ENCODE assay signal across 8 mouse cellular contexts in the genomic region with DNA sequence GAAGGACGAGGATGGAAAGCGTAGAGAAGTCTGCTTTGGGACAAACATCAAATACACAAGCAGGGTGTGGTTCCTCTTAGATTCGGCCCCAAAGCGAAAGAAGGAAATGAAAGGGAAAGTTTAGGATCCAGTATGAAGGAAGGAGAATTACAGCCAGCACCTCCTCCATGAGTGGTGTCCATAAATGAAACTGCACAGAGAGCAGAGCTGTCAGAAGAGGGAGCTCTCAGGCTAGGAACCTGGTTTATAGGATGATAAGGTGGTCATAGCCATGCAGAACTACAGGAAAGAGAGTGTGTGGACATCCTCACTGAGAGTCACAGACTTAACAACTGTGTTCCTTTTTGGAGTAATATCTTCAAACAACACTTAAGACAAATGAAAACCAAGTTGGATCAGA. TPM values are rescaled to one million over a fixed set of nuclear protein-coding genes. Genes with fewer than 3 reads are reported as not detected.
DNase-seq lines count a peak whose midpoint lies in the region; ATAC-seq and TF ChIP-seq lines count a peak whose summit lies in the region.

No protein-coding gene starts in this region.

- TF ChIP-seq CTCF in intestine, postnatal 0 days (IDR thresholded peaks at IDR 0.05; ENCODE audit: low read depth), result peak; percentile 86
- peak; percentile 36 to 76 (median 39) for TF ChIP-seq CTCF in MEL (IDR thresholded peaks at IDR 0.05 in 2 of 3, conservative IDR thresholded peaks at IDR 0.05 in 1 of 3; ENCODE audit: control insufficient read depth in 1 of 3, insufficient read depth in 1 of 3, low read depth in 2 of 3, low read length in 3 of 3, poor library complexity in 1 of 3, severe bottlenecking in 1 of 3)

- ATAC-seq in intestine, postnatal 0 days, result no peak
- no peak for ATAC-seq in intestine, embryonic 15.5 days
- no peak for ATAC-seq in inflammation-experienced regulatory T-cells, adult 6 months

- 50% methylated on average over 4 of the region's 4 CpGs for WGBS in intestine, postnatal 0 days
- 75% methylated on average over 4 of the region's 4 CpGs for WGBS in intestine, embryonic 15.5 days

- no peaks in the 10 kb centered on the region for H3K4me1 ChIP-seq in intestine, postnatal 0 days (replicated peaks; ENCODE audit: control insufficient read depth, insufficient read depth, low read length)
- 0 out of 2 replicates have a peak, but pooled peaks cover 6% of the 10 kb centered on the region for H3K4me1 ChIP-seq in intestine, embryonic 15.5 days (replicated peaks)
- H3K4me1 ChIP-seq in MEL (ENCODE audit: control insufficient read depth in 1 of 2, insufficient read depth in 2 of 2, low read length in 2 of 2), result peaks cover 7 to 15% of the 10 kb centered on the region in 2 experiments
- H3K4me1 ChIP-seq in megakaryocyte, embryonic 14.5 days, result peaks cover 46% of the 10 kb centered on the region

- peak; percentile 58 for DNase-seq in MEL (ENCODE audit: low read depth, low spot score)
- peak; percentile 58 for DNase-seq in embryo, embryonic 10.5 days (ENCODE audit: low spot score)
- peak; percentile 43 to 71 for DNase-seq in kidney, postnatal 25 days
- no peak for DNase-seq in c-Kit-positive CD71-positive TER-119-positive erythroid progenitor cells, embryonic 14.5 days (ENCODE audit: low spot score)

- no peak for TF ChIP-seq POLR2A in MEL (IDR thresholded peaks at IDR 0.05; ENCODE audit: control insufficient read depth in 1 of 2, insufficient read depth in 1 of 2, low read depth in 1 of 2, low read length in 2 of 2, poor library complexity in 1 of 2)

- no peak overlapping the region for H3K27ac ChIP-seq in intestine, postnatal 0 days (ENCODE audit: low read depth, low read length)
- no peak overlapping the region; the same call in 1 of the 2 replicates for H3K27ac ChIP-seq in intestine, embryonic 15.5 days
- H3K27ac ChIP-seq in MEL (ENCODE audit: control insufficient read depth, low read depth, low read length), result no peak overlapping the region

- peaks cover 14% of the 10 kb centered on the region; the same call in 1 of the 2 replicates for H3K36me3 ChIP-seq in intestine, postnatal 0 days (ENCODE audit: control insufficient read depth, insufficient read depth)
- no peaks in the 10 kb centered on the region for H3K36me3 ChIP-seq in intestine, embryonic 15.5 days
- peaks cover 14 to 29% of the 10 kb centered on the region in 2 experiments for H3K36me3 ChIP-seq in MEL (ENCODE audit: control insufficient read depth in 1 of 2, insufficient read depth in 2 of 2, low read length in 2 of 2)
- H3K36me3 ChIP-seq in megakaryocyte, embryonic 14.5 days (replicated peaks; ENCODE audit: low read length), result peaks cover 44% of the 10 kb centered on the region

- no peak overlapping the region for H3K4me2 ChIP-seq in intestine, postnatal 0 days (replicated peaks; ENCODE audit: low read depth)
- no peak overlapping the region for H3K4me2 ChIP-seq in intestine, embryonic 15.5 days (replicated peaks)

- TF ChIP-seq EP300 in MEL (IDR thresholded peaks at IDR 0.05; ENCODE audit: low read depth in 1 of 2, low read length in 2 of 2), result no peak

- no peak overlapping the region for H3K4me3 ChIP-seq in intestine, postnatal 0 days (ENCODE audit: low read depth, low read length)
- no peak overlapping the region for H3K4me3 ChIP-seq in intestine, embryonic 15.5 days (replicated peaks)
- no peak overlapping the region for H3K4me3 ChIP-seq in MEL (ENCODE audit: control insufficient read depth in 1 of 2, insufficient read depth in 1 of 2, low read depth in 2 of 2, low read length in 2 of 2)
- peak overlapping the region; percentile 14 for H3K4me3 ChIP-seq in megakaryocyte, embryonic 14.5 days (replicated peaks)

- H3K27me3 ChIP-seq in intestine, postnatal 0 days (replicated peaks; ENCODE audit: control insufficient read depth, insufficient read depth, low read length), result no peaks in the 10 kb centered on the region
- H3K27me3 ChIP-seq in intestine, embryonic 15.5 days (replicated peaks), result no peaks in the 10 kb centered on the region
- no peaks in the 10 kb centered on the region for H3K27me3 ChIP-seq in MEL (ENCODE audit: control insufficient read depth in 1 of 2, insufficient read depth in 2 of 2, low read length in 2 of 2)
- no peaks in the 10 kb centered on the region for H3K27me3 ChIP-seq in megakaryocyte, embryonic 14.5 days (replicated peaks)

- no peaks in the 10 kb centered on the region for H3K9me3 ChIP-seq in intestine, postnatal 0 days (ENCODE audit: control insufficient read depth)
- no peaks in the 10 kb centered on the region for H3K9me3 ChIP-seq in intestine, embryonic 15.5 days
- H3K9me3 ChIP-seq in MEL (replicated peaks; ENCODE audit: insufficient read depth, low read length), result no peaks in the 10 kb centered on the region
- H3K9me3 ChIP-seq in megakaryocyte, embryonic 14.5 days, result no peaks in the 10 kb centered on the region

- TF ChIP-seq RAD21 in MEL (IDR thresholded peaks at IDR 0.05; ENCODE audit: low read depth, low read length), result peak; percentile 57

- peaks cover 39% of the 10 kb centered on the region for H3K79me2 ChIP-seq in MEL (ENCODE audit: control insufficient read depth, insufficient read depth, low read length, poor library complexity)

- no peak overlapping the region for H3K9ac ChIP-seq in intestine, postnatal 0 days (ENCODE audit: low read depth, low read length)
- no peak overlapping the region for H3K9ac ChIP-seq in intestine, embryonic 15.5 days
- H3K9ac ChIP-seq in MEL (ENCODE audit: control insufficient read depth, low read depth, low read length, poor library complexity, severe bottlenecking), result no peak overlapping the region

TF ChIP-seq in MEL, 35 proteins besides CTCF, POLR2A, EP300 and RAD21:
- TF ChIP-seq JUND (IDR thresholded peaks at IDR 0.05; ENCODE audit: low read depth, low read length), result no peak
- no peak for TF ChIP-seq MEF2A (IDR thresholded peaks at IDR 0.05; ENCODE audit: extremely low read depth, insufficient replicate concordance, low read depth, low read length, poor library complexity, severe bottlenecking)
- no peak for TF ChIP-seq SIN3A (IDR thresholded peaks at IDR 0.05; ENCODE audit: low read length)
- no peak for TF ChIP-seq TBP (IDR thresholded peaks at IDR 0.05; ENCODE audit: low read depth, low read length)
- TF ChIP-seq SMC3 (IDR thresholded peaks at IDR 0.05; ENCODE audit: low read depth, low read length), result peak; percentile 61
- no peak for TF ChIP-seq MAX (IDR thresholded peaks at IDR 0.05; ENCODE audit: low read length)
- TF ChIP-seq MAZ (IDR thresholded peaks at IDR 0.05; ENCODE audit: low read depth, low read length), result no peak
- no peak for TF ChIP-seq ELF1 (IDR thresholded peaks at IDR 0.05; ENCODE audit: low read depth, low read length)
- TF ChIP-seq MXI1 (IDR thresholded peaks at IDR 0.05; ENCODE audit: low read depth, low read length), result no peak
- TF ChIP-seq ZC3H11A (IDR thresholded peaks at IDR 0.05; ENCODE audit: low read depth, low read length), result peak; percentile 45
- TF ChIP-seq NELFE (IDR thresholded peaks at IDR 0.05; ENCODE audit: low read depth, low read length), result no peak
TF ChIP-seq in MEL: peak in this region for 2.

RNA-seq across cellular contexts. Expression of a gene that starts 18.0 kb away (rescaled TPM):
- 8.3 and 8.8 TPM in 2 replicates for polyA plus RNA-seq in intestine, postnatal 0 days (2015; fragmentation: Nextera tagmentation; extraction: Ambion mirVana)
- polyA plus RNA-seq in intestine, embryonic 15.5 days (2015; fragmentation: Nextera tagmentation; extraction: Ambion mirVana), result 14.1 and 15.9 TPM in 2 replicates
- total RNA-seq in MEL (2012; rRNA removed), result 27.7 and 34.7 TPM in 2 replicates
- 10 to 100 TPM; 22.4 to 37.6 TPM for polyA plus RNA-seq in MEL (2012; ENCODE audit: insufficient read depth in 1 of 2, insufficient read length in 2 of 2, low read depth in 1 of 2, low replicate concordance in 2 of 2, missing spikeins in 1 of 2)
- 2.2 and 4.6 TPM in 2 replicates for polyA plus RNA-seq in megakaryocyte, embryonic 14.5 days (2012; ENCODE audit: insufficient read depth, low replicate concordance)
- polyA plus RNA-seq in inflammation-experienced regulatory T-cells, adult 6 months (2017; shearing (Covaris generic)), result 1 to 10 TPM; 5.7 to 8.1 (median 7.1) TPM

RNA-seq across cellular contexts. Expression of a gene that starts 18.0 kb away (rescaled TPM):
- polyA plus RNA-seq in intestine, postnatal 0 days (2015; fragmentation: Nextera tagmentation; extraction: Ambion mirVana), result 11.5 and 13.8 TPM in 2 replicates
- 22.4 and 25.1 TPM in 2 replicates for polyA plus RNA-seq in intestine, embryonic 15.5 days (2015; fragmentation: Nextera tagmentation; extraction: Ambion mirVana)
- total RNA-seq in MEL (2012; rRNA removed), result 27.9 and 28.7 TPM in 2 replicates
- 100 to 1,000 TPM in 1 of 2 experiments, 10 to 100 TPM in 1; 36.0 to 142 TPM for polyA plus RNA-seq in MEL (2012; ENCODE audit: insufficient read depth in 1 of 2, insufficient read length in 2 of 2, low read depth in 1 of 2, low replicate concordance in 2 of 2, missing spikeins in 1 of 2)
- polyA plus RNA-seq in megakaryocyte, embryonic 14.5 days (2012; ENCODE audit: insufficient read depth, low replicate concordance), result 0.75 TPM in 1 of 2 replicates, not detected in the other
- 10 to 100 TPM in 1 of 3 experiments, 1 to 10 TPM in 2; 8.0 to 15.1 (median 8.9) TPM for polyA plus RNA-seq in inflammation-experienced regulatory T-cells, adult 6 months (2017; shearing (Covaris generic))
